Mouse (Mus musculus): ENCODE measurements at regions not wholly inside any gene's neighbourhood (a gene's known extent, or its start where the extent isn't known, plus 50 kb on each side); places are given as distances from the start of the nearest gene placed in this dataset.

GRCm38 (mm10) chr7:83060318-83060717 is 193.2 kb downstream of the Mex3b start:
- TF ChIP-seq CTCF (IDR thresholded peaks at IDR 0.05; ENCODE audit: control insufficient read depth, insufficient read depth, insufficient read length) (no peak), FOSL1 (IDR thresholded peaks at IDR 0.05; ENCODE audit: insufficient read depth, low read length, poor library complexity, severe bottlenecking) (no peak)

Data from C2C12 (cell line).